Mouse (Mus musculus) liver, embryonic 11.5 days (tissue): ENCODE results near the gene Lxn. TPM values are rescaled to one million over a fixed set of nuclear protein-coding genes. Genes with fewer than 3 reads are reported as not detected.

ENCODE experiments used
- ATAC-seq: fragments of 200-750 bp; cut with Nextera tagmentation; replicated peaks from 2 replicates; pipeline ENCODE4 v1.8.0; 2017; ENCODE audit warnings: moderate number of reproducible peaks, mild to moderate bottlenecking, moderate TSS enrichment, moderate library complexity; ENCODE audit not compliant: low FRiP score
- DNase-seq: peaks from one replicate; pipeline ENCODE4 v3.0.0-alpha.2; 2017; ENCODE audit warnings: low spot score
- H3K27ac ChIP-seq: fragments of 300-500 bp; sonication (generic); 2 replicates; pipeline ENCODE4 v1.5.1; 2014; ENCODE audit warnings: mild to moderate bottlenecking, low read depth, low read length, control low read depth
- H3K27me3 ChIP-seq: fragments of 300-500 bp; sonication (generic); replicated peaks from 2 replicates; pipeline ENCODE4 v1.6.1; 2014; ENCODE audit warnings: low read length, mixed read lengths; ENCODE audit not compliant: control insufficient read depth, insufficient read depth
- H3K36me3 ChIP-seq: fragments of 300-500 bp; sonication (generic); 2 replicates; pipeline ENCODE4 v1.6.1; 2014; ENCODE audit warnings: mild to moderate bottlenecking, low read length, moderate library complexity, mixed read lengths; ENCODE audit not compliant: control insufficient read depth, insufficient read depth
- H3K4me1 ChIP-seq: fragments of 300-500 bp; sonication (generic); replicated peaks from 2 replicates; pipeline ENCODE4 v1.6.1; 2014; ENCODE audit warnings: low read length, mixed read lengths; ENCODE audit not compliant: control insufficient read depth, insufficient read depth
- H3K4me2 ChIP-seq: fragments of 300-500 bp; sonication (generic); 2 replicates; pipeline ENCODE4 v1.6.1; 2014; ENCODE audit warnings: mild to moderate bottlenecking, control low read depth, moderate library complexity
- H3K4me3 ChIP-seq: fragments of 300-500 bp; sonication (generic); 2 replicates; pipeline ENCODE4 v1.5.1; 2014; ENCODE audit warnings: low read depth, low read length, control low read depth
- H3K9ac ChIP-seq: fragments of 300-500 bp; sonication (generic); 2 replicates; pipeline ENCODE4 v1.6.1; 2014; ENCODE audit warnings: low read depth, low read length, control low read depth
- H3K9me3 ChIP-seq: fragments of 300-500 bp; sonication (generic); 2 replicates; pipeline ENCODE4 v1.6.1; 2016; ENCODE audit warnings: low read length, inconsistent platforms, mixed read lengths; ENCODE audit not compliant: control insufficient read depth
- WGBS: fragments of 180-500 bp; shearing (Covaris S2); extraction: QIAGEN DNeasy Blood & Tissue Kit; methylation state at CpG from one replicate; pipeline ENCODE4 v1.1.7; 2014; 5-methylcytosine and 5-hydroxymethylcytosine counted together
- polyA plus RNA-seq: library from polyadenylated mRNA; unstranded; fragments of >200 nt; fragmentation: Nextera tagmentation; extraction: Ambion mirVana; gene quantifications from 2 replicates; pipeline ENCODE4 v1.2.1, GENCODE M21; 2014

The Lxn gene
- polyA plus RNA-seq, 1 experiment from 2014 or later, result 32.8 TPM

GRCm38 (mm10) chr3:67496310-67496709 lies 32.6 kb upstream of the Lxn start:
- Histone ChIP-seq H3K4me1 (no peaks in the 10 kb centered on the region), H3K9me3 (no peaks in the 10 kb centered on the region), H3K4me3 (no peak overlapping the region), H3K4me2 (no peak overlapping the region), H3K27ac (no peak overlapping the region), H3K27me3 (no peaks in the 10 kb centered on the region), H3K9ac (no peak overlapping the region), H3K36me3 (no peaks in the 10 kb centered on the region)
- ATAC-seq, result no peak
- no peak for DNase-seq
- WGBS, result 82% methylated on average over 10 of the region's 10 CpGs

GRCm38 (mm10) chr3:67493132-67493531 lies 29.4 kb upstream of the Lxn start:
- ATAC-seq (no peak), DNase-seq (no peak)
- no peak overlapping the region for H3K9ac ChIP-seq
- H3K27me3 ChIP-seq, result no peaks in the 10 kb centered on the region
- H3K27ac ChIP-seq, result no peak overlapping the region
- H3K36me3 ChIP-seq, result no peaks in the 10 kb centered on the region
- H3K4me2 ChIP-seq, result no peak overlapping the region
- 80% methylated on average over 8 of the region's 8 CpGs for WGBS
- no peak overlapping the region for H3K4me3 ChIP-seq
- H3K9me3 ChIP-seq, result no peaks in the 10 kb centered on the region
- no peaks in the 10 kb centered on the region for H3K4me1 ChIP-seq

- 79% methylated on average over 8 of the region's 8 CpGs for WGBS
- Histone ChIP-seq H3K9me3 (no peaks in the 10 kb centered on the region), H3K4me1 (no peaks in the 10 kb centered on the region), H3K4me2 (no peak overlapping the region), H3K4me3 (no peak overlapping the region), H3K27ac (no peak overlapping the region), H3K36me3 (no peaks in the 10 kb centered on the region), H3K9ac (no peak overlapping the region), H3K27me3 (no peaks in the 10 kb centered on the region)
- ATAC-seq (no peak), DNase-seq (no peak)
Observed at GRCm38 (mm10) chr3:67492086-67492869, 28.6 kb upstream of the Lxn start.

GRCm38 (mm10) chr3:67490156-67490555 lies 26.4 kb upstream of the Lxn start:
- H3K9ac ChIP-seq, result no peak overlapping the region
- H3K4me1 ChIP-seq, result no peaks in the 10 kb centered on the region
- H3K36me3 ChIP-seq, result no peaks in the 10 kb centered on the region
- H3K27me3 ChIP-seq, result no peaks in the 10 kb centered on the region
- ATAC-seq, result no peak
- no peak overlapping the region for H3K4me2 ChIP-seq
- no peak overlapping the region for H3K4me3 ChIP-seq
- H3K9me3 ChIP-seq, result no peaks in the 10 kb centered on the region
- 54% methylated on average over 4 of the region's 4 CpGs for WGBS
- no peak for DNase-seq
- H3K27ac ChIP-seq, result no peak overlapping the region

GRCm38 (mm10) chr3:67485233-67485632 lies 21.5 kb upstream of the Lxn start:
- Histone ChIP-seq H3K4me1 (no peaks in the 10 kb centered on the region), H3K9me3 (no peaks in the 10 kb centered on the region), H3K27me3 (no peaks in the 10 kb centered on the region), H3K4me3 (no peak overlapping the region), H3K4me2 (no peak overlapping the region), H3K36me3 (no peaks in the 10 kb centered on the region), H3K27ac (no peak overlapping the region), H3K9ac (no peak overlapping the region)
- 77% methylated on average over 2 of the region's 2 CpGs for WGBS
- no peak for ATAC-seq
- no peak for DNase-seq

GRCm38 (mm10) chr3:67482400-67482799 lies 18.7 kb upstream of the Lxn start:
- Histone ChIP-seq H3K9me3 (no peaks in the 10 kb centered on the region), H3K36me3 (no peaks in the 10 kb centered on the region; the same call in 1 of the 2 replicates), H3K4me1 (no peaks in the 10 kb centered on the region), H3K27me3 (no peaks in the 10 kb centered on the region), H3K27ac (no peak overlapping the region), H3K4me3 (no peak overlapping the region), H3K9ac (no peak overlapping the region), H3K4me2 (no peak overlapping the region)
- 85% methylated on average over 10 of the region's 10 CpGs for WGBS
- no peak for ATAC-seq
- DNase-seq, result no peak

GRCm38 (mm10) chr3:67479806-67480205 lies 16.1 kb upstream of the Lxn start:
- 89% methylated on average over 11 of the region's 11 CpGs for WGBS
- no peaks in the 10 kb centered on the region for H3K9me3 ChIP-seq
- peaks cover 3% of the 10 kb centered on the region; the same call in 1 of the 2 replicates for H3K36me3 ChIP-seq
- no peaks in the 10 kb centered on the region for H3K27me3 ChIP-seq
- H3K27ac ChIP-seq, result no peak overlapping the region
- no peaks in the 10 kb centered on the region for H3K4me1 ChIP-seq
- no peak overlapping the region for H3K4me3 ChIP-seq
- no peak overlapping the region for H3K9ac ChIP-seq
- no peak overlapping the region for H3K4me2 ChIP-seq
- DNase-seq, result no peak
- ATAC-seq, result no peak

GRCm38 (mm10) chr3:67473438-67473837 lies 9.7 kb upstream of the Lxn start:
- WGBS, result 87% methylated on average over 6 of the region's 6 CpGs
- H3K4me2 ChIP-seq, result no peak overlapping the region
- peaks cover 11% of the 10 kb centered on the region; the same call in 1 of the 2 replicates for H3K36me3 ChIP-seq
- H3K9me3 ChIP-seq, result no peaks in the 10 kb centered on the region
- H3K4me3 ChIP-seq, result no peak overlapping the region
- no peaks in the 10 kb centered on the region for H3K27me3 ChIP-seq
- H3K4me1 ChIP-seq, result peaks cover 9% of the 10 kb centered on the region
- no peak overlapping the region for H3K9ac ChIP-seq
- H3K27ac ChIP-seq, result no peak overlapping the region
- ATAC-seq, result no peak
- DNase-seq, result no peak
